Mouse (Mus musculus): ENCODE results near the gene Adgrl1.

Gene Adgrl1

GRCm38 (mm10) chr8:83899363-83900252, at the start of gene Adgrl1:
TSS of gene Adgrl1 (plus strand) at chr8:83900105.
- DNase-seq, result peak; percentile 91

GRCm38 (mm10) chr8:83852329-83852728, 47.6 kb upstream of the Adgrl1 start:
- no peak for DNase-seq

- no peak for DNase-seq
These were observed 46.4 kb upstream of the Adgrl1 start for GRCm38 (mm10) chr8:83853323-83854050.

- no peak for DNase-seq
These were observed 43.3 kb upstream of the Adgrl1 start for GRCm38 (mm10) chr8:83856486-83857065.

- DNase-seq, result no peak
These were observed 37.3 kb upstream of the Adgrl1 start for GRCm38 (mm10) chr8:83862439-83863268.

GRCm38 (mm10) chr8:83874881-83875655, 24.8 kb upstream of the Adgrl1 start:
- peak; percentile 75 for DNase-seq

- peak; percentile 18 for DNase-seq
These were observed 24.3 kb upstream of the Adgrl1 start for GRCm38 (mm10) chr8:83875656-83876040.

GRCm38 (mm10) chr8:83876080-83876837, 23.6 kb upstream of the Adgrl1 start:
- DNase-seq, result peak; percentile 22

- peak; percentile 62 for DNase-seq
These were observed 23.1 kb upstream of the Adgrl1 start for GRCm38 (mm10) chr8:83876838-83877223.

GRCm38 (mm10) chr8:83888409-83888808, 11.5 kb upstream of the Adgrl1 start:
- DNase-seq, result no peak

- peak; percentile 38 for DNase-seq
These were observed 7.8 kb upstream of the Adgrl1 start for GRCm38 (mm10) chr8:83892061-83892460.

GRCm38 (mm10) chr8:83893915-83894314, 6.0 kb upstream of the Adgrl1 start:
- peak; percentile 90 for DNase-seq

GRCm38 (mm10) chr8:83895894-83896293, 4.0 kb upstream of the Adgrl1 start:
- DNase-seq, result peak; percentile 60

- no peak for DNase-seq
These were observed 3.4 kb upstream of the Adgrl1 start for GRCm38 (mm10) chr8:83896461-83896860.

- peak; percentile 59 for DNase-seq
These were observed 2.7 kb upstream of the Adgrl1 start for GRCm38 (mm10) chr8:83897211-83897610.

GRCm38 (mm10) chr8:83898456-83898855, 1.4 kb upstream of the Adgrl1 start:
- no peak for DNase-seq

GRCm38 (mm10) chr8:83898985-83899362, 931 bp upstream of the Adgrl1 start:
- DNase-seq, result no peak

GRCm38 (mm10) chr8:83900266-83900956, 506 bp downstream of the Adgrl1 start:
- peak; percentile 28 for DNase-seq

- no peak for DNase-seq
These were observed 1.0 kb downstream of the Adgrl1 start for GRCm38 (mm10) chr8:83900957-83901270.
